Mouse (Mus musculus): Measurements from ENCODE around the gene Rnf217.

DNA sequence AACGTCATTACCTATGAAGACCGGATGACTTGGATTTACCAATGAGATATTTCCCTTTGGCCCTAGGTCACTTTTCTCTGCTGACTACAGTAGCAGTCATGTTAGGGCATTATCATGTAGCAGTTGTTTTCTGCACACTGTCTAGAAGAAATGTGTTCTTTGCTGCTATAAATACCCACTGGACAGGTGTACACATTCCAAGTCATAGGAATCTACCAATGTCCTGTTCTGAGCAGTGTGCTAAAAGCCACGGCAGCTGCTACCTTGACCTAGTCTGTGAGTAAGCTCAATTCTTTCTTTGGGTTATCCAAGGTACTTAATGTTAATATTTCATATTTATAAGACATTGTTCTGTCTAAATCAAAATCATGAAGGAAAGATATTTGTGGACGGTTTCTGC is 5.1 kb downstream of the Rnf217 start:
- TF ChIP-seq CTCF (IDR thresholded peaks at IDR 0.05; ENCODE audit: low read depth, low read length) (no peak), POLR2A (IDR thresholded peaks at IDR 0.05; ENCODE audit: extremely low read depth, insufficient read depth, low read length) (no peak)
